In the genomic region with DNA sequence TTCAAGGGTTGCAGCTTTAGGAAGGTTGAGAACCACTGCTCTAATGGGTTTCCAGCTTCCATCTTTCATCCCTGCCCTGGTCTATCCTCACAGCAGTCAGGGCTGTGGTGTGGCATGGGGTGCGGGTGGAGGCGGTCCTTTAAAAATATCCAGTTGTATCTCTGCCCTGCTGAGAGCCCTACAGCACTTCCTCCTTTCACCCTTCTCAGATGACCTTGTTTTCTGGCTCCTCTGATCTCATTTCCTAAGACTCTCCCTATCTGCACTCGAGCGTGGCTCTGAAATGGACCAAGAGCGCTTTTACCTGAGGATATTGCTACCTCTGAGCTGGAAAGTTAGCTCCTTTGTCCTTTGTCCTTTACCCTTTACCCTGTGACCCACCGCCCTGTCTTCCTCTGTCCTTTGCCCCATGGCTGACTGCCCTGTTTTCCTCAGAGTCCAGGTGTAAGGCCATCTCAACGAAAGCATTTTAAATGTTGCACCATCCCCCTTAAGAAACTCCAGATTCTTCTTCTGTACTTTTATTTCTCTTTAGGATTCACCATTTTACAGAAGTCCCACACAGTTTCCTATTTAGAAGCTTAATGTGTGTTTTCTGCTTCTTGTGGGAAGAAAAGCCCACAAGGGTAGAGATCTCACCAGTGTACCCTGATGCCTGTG, we compare ENCODE assay signal across 19 mouse cellular contexts. TPM values are rescaled to one million over a fixed set of nuclear protein-coding genes. Genes with fewer than 3 reads are reported as not detected.
"Had no signal": no experiment of that assay in that cellular context is flagged by ENCODE, and none has a peak within 500 bp of the region (broad histone marks: within the 10 kb centered on the region; RNA-seq: fewer than 3 reads in every experiment).

No protein-coding gene starts in this region.

- H3K27me3 ChIP-seq: midbrain, embryonic 13.5 days; midbrain, embryonic 15.5 days; neural tube, embryonic 12.5 days; stomach, embryonic 15.5 days had no signal

- ATAC-seq: midbrain, embryonic 13.5 days; midbrain, embryonic 15.5 days had no signal

- H3K4me1 ChIP-seq: midbrain, embryonic 13.5 days; midbrain, embryonic 15.5 days; neural tube, embryonic 12.5 days; stomach, embryonic 15.5 days had no signal

- H3K9me3 ChIP-seq: megakaryocyte, embryonic 14.5 days; midbrain, embryonic 13.5 days; midbrain, embryonic 15.5 days; neural tube, embryonic 12.5 days; stomach, embryonic 15.5 days had no signal

- H3K27ac ChIP-seq: midbrain, embryonic 13.5 days; midbrain, embryonic 15.5 days; neural tube, embryonic 12.5 days; stomach, embryonic 15.5 days; stomach, postnatal 0 days had no signal

- H3K4me3 ChIP-seq: megakaryocyte, embryonic 14.5 days; midbrain, embryonic 13.5 days; midbrain, embryonic 15.5 days; neural tube, embryonic 12.5 days; stomach, embryonic 15.5 days had no signal

- DNase-seq: lung, embryonic 14.5 days; lung, postnatal 10 days; lung, postnatal 4 days; right cerebral cortex, postnatal 14 days; thymus, adult 2 months; thymus, postnatal 25 days; thymus, postnatal 4 days had no signal

- H3K36me3 ChIP-seq: midbrain, embryonic 13.5 days; midbrain, embryonic 15.5 days; neural tube, embryonic 12.5 days; stomach, embryonic 15.5 days had no signal

- H3K9ac ChIP-seq: lung, embryonic 14.5 days; midbrain, embryonic 13.5 days; midbrain, embryonic 15.5 days; neural tube, embryonic 12.5 days; stomach, embryonic 15.5 days had no signal

- H3K4me2 ChIP-seq: lung, embryonic 14.5 days; midbrain, embryonic 11.5 days; midbrain, embryonic 13.5 days; midbrain, embryonic 15.5 days; neural tube, embryonic 12.5 days; stomach, embryonic 15.5 days had no signal

RNA-seq across cellular contexts. Expression of a gene that starts 4.2 kb away (rescaled TPM):
- total RNA-seq: midbrain, postnatal 0 days; monocyte, adult 5-6 weeks; neutrophil, adult 5-6 weeks had no signal
- polyA plus RNA-seq: lung, embryonic 14.5 days; midbrain, embryonic 11.5 days; midbrain, embryonic 13.5 days; midbrain, embryonic 15.5 days; midbrain, postnatal 0 days; neural tube, embryonic 12.5 days; neural tube, embryonic 14.5 days; urinary bladder, adult 2 months had no signal

RNA-seq across cellular contexts. Expression of a gene that starts 46.2 kb away (rescaled TPM):
- total RNA-seq: midbrain, postnatal 0 days; monocyte, adult 5-6 weeks; neutrophil, adult 5-6 weeks had no signal
